In the genomic region with DNA sequence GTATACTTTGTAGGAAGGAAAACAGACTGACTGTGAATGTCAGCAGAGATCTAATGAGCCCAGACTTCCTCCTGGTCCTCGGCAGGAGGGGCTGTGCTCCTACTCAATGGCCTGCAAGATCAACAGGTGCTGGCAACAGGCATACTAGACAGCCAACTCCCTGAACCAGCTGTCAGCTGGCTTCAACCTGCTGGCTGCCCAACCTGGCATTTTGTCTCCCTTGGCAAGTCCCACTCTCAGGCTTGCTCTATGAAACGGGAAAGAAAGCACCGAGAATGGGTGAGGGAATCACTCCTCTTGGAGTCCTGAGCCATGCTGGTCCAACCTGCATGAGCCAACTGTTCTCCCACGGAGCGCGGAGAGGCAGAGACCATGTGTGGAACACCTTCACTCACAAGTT, we compare ENCODE assay signal across 26 mouse cellular contexts. TPM values are rescaled to one million over a fixed set of nuclear protein-coding genes. Genes with fewer than 3 reads are reported as not detected.
DNase-seq lines count a peak whose midpoint lies in the region; ATAC-seq and TF ChIP-seq lines count a peak whose summit lies in the region.
"Had no signal": no experiment of that assay in that cellular context is flagged by ENCODE, and none has a peak within 500 bp of the region (broad histone marks: within the 10 kb centered on the region; RNA-seq: fewer than 3 reads in every experiment).

No protein-coding gene starts in this region.

- H3K27me3 ChIP-seq in forebrain, postnatal 0 days (ENCODE audit: insufficient read depth, low read length) = no peaks in the 10 kb centered on the region
- H3K27me3 ChIP-seq in forebrain, embryonic 11.5 days (ENCODE audit: control insufficient read depth, insufficient read depth, low read length) = no peaks in the 10 kb centered on the region
- H3K27me3 ChIP-seq: embryonic facial prominence, embryonic 12.5 days; forebrain, embryonic 15.5 days; heart, embryonic 12.5 days; hindbrain, embryonic 15.5 days; liver, embryonic 12.5 days had no signal

- no peak overlapping the region for H3K27ac ChIP-seq in forebrain, postnatal 0 days (ENCODE audit: low read depth, low read length)
- no peak overlapping the region for H3K27ac ChIP-seq in forebrain, embryonic 11.5 days (ENCODE audit: low read depth, low read length)
- H3K27ac ChIP-seq: embryonic facial prominence, embryonic 12.5 days; forebrain, embryonic 15.5 days; hindbrain, embryonic 15.5 days; kidney, postnatal 0 days; liver, embryonic 12.5 days had no signal

- no peak for ATAC-seq in forebrain, postnatal 0 days
- no peak for ATAC-seq in forebrain, embryonic 11.5 days (replicated peaks; ENCODE audit: low FRiP score)
- ATAC-seq: forebrain, embryonic 15.5 days; liver, embryonic 12.5 days; liver, postnatal 0 days had no signal

- 74% methylated on average over 6 of the region's 6 CpGs for WGBS in forebrain, postnatal 0 days
- WGBS in forebrain, embryonic 11.5 days = 87% methylated on average over 6 of the region's 6 CpGs

- no peak for TF ChIP-seq CTCF in forebrain, postnatal 0 days (IDR thresholded peaks at IDR 0.05; ENCODE audit: low read depth)

- H3K4me2 ChIP-seq in forebrain, postnatal 0 days (ENCODE audit: low read depth) = no peak overlapping the region
- H3K4me2 ChIP-seq in forebrain, embryonic 11.5 days (ENCODE audit: low read depth, low read length, severe bottlenecking) = no peak overlapping the region
- H3K4me2 ChIP-seq: embryonic facial prominence, embryonic 12.5 days; forebrain, embryonic 15.5 days; heart, embryonic 12.5 days; hindbrain, embryonic 15.5 days; liver, embryonic 12.5 days; midbrain, embryonic 11.5 days had no signal

- no peaks in the 10 kb centered on the region for H3K4me1 ChIP-seq in forebrain, postnatal 0 days (ENCODE audit: insufficient read depth)
- H3K4me1 ChIP-seq in forebrain, embryonic 11.5 days (replicated peaks; ENCODE audit: control insufficient read depth, insufficient read depth, low read length) = no peaks in the 10 kb centered on the region
- H3K4me1 ChIP-seq: embryonic facial prominence, embryonic 12.5 days; forebrain, embryonic 15.5 days; heart, embryonic 12.5 days; hindbrain, embryonic 15.5 days; liver, embryonic 12.5 days had no signal

- peak; percentile 9 for DNase-seq in forebrain, postnatal 0 days
- no peak for DNase-seq in forebrain, embryonic 11.5 days (ENCODE audit: low spot score)
- DNase-seq in left cerebral cortex, postnatal 4 days = peak; percentile 58
- no peak for DNase-seq in left cerebral cortex, adult 18-20 months (ENCODE audit: low spot score in 2 of 2)
- DNase-seq in gastrocnemius, adult 8-10 months (ENCODE audit: low spot score in 2 of 2) = peak; percentile 55 to 74
- peak; percentile 27 to 30 for DNase-seq in gastrocnemius, postnatal 4 days (ENCODE audit: low spot score in 2 of 2)
- DNase-seq in frontal cortex, adult 2 months (ENCODE audit: extremely low spot score in 1 of 2, low spot score in 1 of 2) = no peak
- DNase-seq in urinary bladder, postnatal 14 days (ENCODE audit: low spot score) = no peak
- DNase-seq: adrenal gland, postnatal 25 days; cerebellum, adult 18-20 months; cerebellum, postnatal 36 days; heart, adult 18-20 months; kidney, adult 8-10 months; kidney, postnatal 4 days; liver, postnatal 0 days; lung, postnatal 36 days; right cerebral cortex, postnatal 25 days; thymus, adult 2 months; thymus, postnatal 36 days had no signal

- H3K9me3 ChIP-seq in forebrain, postnatal 0 days (ENCODE audit: low read length) = no peaks in the 10 kb centered on the region
- H3K9me3 ChIP-seq in forebrain, embryonic 11.5 days (ENCODE audit: control insufficient read depth, low read length) = no peaks in the 10 kb centered on the region
- H3K9me3 ChIP-seq: embryonic facial prominence, embryonic 12.5 days; forebrain, embryonic 15.5 days; hindbrain, embryonic 15.5 days; liver, embryonic 12.5 days had no signal

- H3K4me3 ChIP-seq in forebrain, postnatal 0 days (ENCODE audit: low read depth, low read length) = no peak overlapping the region
- no peak overlapping the region for H3K4me3 ChIP-seq in forebrain, embryonic 11.5 days (ENCODE audit: low read depth, low read length)
- H3K4me3 ChIP-seq: embryonic facial prominence, embryonic 12.5 days; forebrain, embryonic 15.5 days; heart, embryonic 12.5 days; hindbrain, embryonic 15.5 days; liver, embryonic 12.5 days had no signal

- intact Hi-C loops in left cerebral cortex, postnatal 4 days (cut with DNase I) = no loop called here

- no peak overlapping the region for H3K9ac ChIP-seq in forebrain, postnatal 0 days
- H3K9ac ChIP-seq in forebrain, embryonic 11.5 days (ENCODE audit: low read length) = no peak overlapping the region
- H3K9ac ChIP-seq: embryonic facial prominence, embryonic 12.5 days; forebrain, embryonic 15.5 days; heart, embryonic 12.5 days; hindbrain, embryonic 15.5 days; liver, embryonic 12.5 days; liver, postnatal 0 days had no signal

- H3K36me3 ChIP-seq in forebrain, postnatal 0 days (ENCODE audit: insufficient read depth) = no peaks in the 10 kb centered on the region
- no peaks in the 10 kb centered on the region for H3K36me3 ChIP-seq in forebrain, embryonic 11.5 days (ENCODE audit: control insufficient read depth, insufficient read depth, low read length)
- H3K36me3 ChIP-seq: embryonic facial prominence, embryonic 12.5 days; forebrain, embryonic 15.5 days; heart, embryonic 12.5 days; hindbrain, embryonic 15.5 days; liver, embryonic 12.5 days had no signal

RNA-seq across cellular contexts. Expression of a gene that starts 36.7 kb away (rescaled TPM):
- total RNA-seq in forebrain, postnatal 0 days (2014; rRNA removed) = 13.4 and 18.6 TPM in 2 replicates
- 29.1 and 29.7 TPM in 2 replicates for polyA plus RNA-seq in forebrain, postnatal 0 days (2015; fragmentation: Nextera tagmentation; extraction: Ambion mirVana)
- 49.9 and 56.1 TPM in 2 replicates for polyA plus RNA-seq in forebrain, embryonic 11.5 days (2014; fragmentation: Nextera tagmentation; extraction: Ambion mirVana)
- total RNA-seq in left cerebral cortex, postnatal 4 days (2021) = 10 to 100 TPM; 26.8 to 29.5 TPM
- total RNA-seq in left cerebral cortex, adult 18-20 months (2021) = 10 to 100 TPM; 33.3 to 37.7 TPM
- 10 to 100 TPM; 27.7 to 34.8 (median 29.0) TPM for total RNA-seq in gastrocnemius, adult 8-10 months (2022)
- total RNA-seq in gastrocnemius, postnatal 4 days (2021) = 10 to 100 TPM; 31.4 to 34.1 TPM
- 22.3 TPM in 2 replicates for polyA plus RNA-seq in frontal cortex, adult 2 months (2012; rRNA removed)

RNA-seq across cellular contexts. Expression of a gene that starts 36.9 kb away (rescaled TPM):
- 43.9 and 48.7 TPM in 2 replicates for total RNA-seq in forebrain, postnatal 0 days (2014; rRNA removed)
- 20.9 and 26.0 TPM in 2 replicates for polyA plus RNA-seq in forebrain, postnatal 0 days (2015; fragmentation: Nextera tagmentation; extraction: Ambion mirVana)
- 44.2 and 45.7 TPM in 2 replicates for polyA plus RNA-seq in forebrain, embryonic 11.5 days (2014; fragmentation: Nextera tagmentation; extraction: Ambion mirVana)
- total RNA-seq in left cerebral cortex, postnatal 4 days (2021) = 10 to 100 TPM; 49.7 to 51.0 TPM
- 10 to 100 TPM; 53.0 to 56.1 TPM for total RNA-seq in left cerebral cortex, adult 18-20 months (2021)
- 10 to 100 TPM; 19.7 to 21.9 (median 21.5) TPM for total RNA-seq in gastrocnemius, adult 8-10 months (2022)
- 10 to 100 TPM; 22.5 to 25.7 TPM for total RNA-seq in gastrocnemius, postnatal 4 days (2021)
- polyA plus RNA-seq in frontal cortex, adult 2 months (2012; rRNA removed) = 40.8 and 43.5 TPM in 2 replicates

Comparison
In these comparisons a context has a peak if more than half of its experiments do, and no peak if none do; other contexts are left out.
1. DNase-seq: peak in forebrain, postnatal 0 days (single experiment), left cerebral cortex, postnatal 4 days (single experiment), gastrocnemius, adult 8-10 months (2 of 2) and gastrocnemius, postnatal 4 days (2 of 2); none in forebrain, embryonic 11.5 days (single experiment), left cerebral cortex, adult 18-20 months (0 of 2), frontal cortex, adult 2 months (0 of 2) and urinary bladder, postnatal 14 days (single experiment).